Mouse (Mus musculus) kidney, adult 2 months (tissue): ENCODE measurements around the gene Olfr248. TPM values are rescaled to one million over a fixed set of nuclear protein-coding genes. Genes with fewer than 3 reads are reported as not detected.
"Not testable (repeated sequence)": the region's sequence is repeated elsewhere in the genome, so short reads cannot be mapped to it uniquely, and the experiment has no call there.

Experiments used
- DNase-seq: peaks from one replicate; pipeline ENCODE4 v3.0.0; 2021
- H3K27ac ChIP-seq: fragments of 200-500 bp; 2 replicates; pipeline ENCODE4 v1.5.1; 2012; ENCODE audit warnings: low read depth, low read length, control low read depth, inconsistent platforms; ENCODE audit not compliant: insufficient read depth
- H3K27me3 ChIP-seq: fragments of 200-500 bp; replicated peaks from 2 replicates; pipeline ENCODE4 v1.6.1; 2012; ENCODE audit warnings: mild to moderate bottlenecking, moderate library complexity, low read length, inconsistent platforms; ENCODE audit not compliant: control insufficient read depth, insufficient read depth
- H3K36me3 ChIP-seq: fragments of 200-500 bp; 2 replicates; pipeline ENCODE4 v1.6.1; 2012; ENCODE audit warnings: mild to moderate bottlenecking, moderate library complexity, low read length, inconsistent platforms; ENCODE audit not compliant: control insufficient read depth, insufficient read depth
- H3K4me1 ChIP-seq: fragments of 200-500 bp; 2 replicates; pipeline ENCODE4 v1.6.1; 2011; ENCODE audit warnings: low read length; ENCODE audit not compliant: control insufficient read depth, insufficient read depth
- H3K4me3 ChIP-seq: fragments of 200-500 bp; 2 replicates; pipeline ENCODE4 v1.5.1; 2011; ENCODE audit warnings: mild to moderate bottlenecking, low read depth, low read length, control low read depth; ENCODE audit not compliant: insufficient read depth
- CTCF ChIP-seq: fragments of 200-500 bp; conservative IDR thresholded peaks from 2 replicates; pipeline ENCODE4 v1.5.1; 2011; ENCODE audit warnings: low read depth, mild to moderate bottlenecking, control low read depth, low read length, moderate library complexity, mixed read lengths; ENCODE audit not compliant: insufficient read depth, insufficient read length
- POLR2A ChIP-seq: fragments of 200-500 bp; IDR thresholded peaks from one replicate; pipeline ENCODE4 v1.6.1; 2011; ENCODE audit warnings: low read depth, low read length, control low read depth
- WGBS: fragments of 180-500 bp; shearing (Covaris S2); methylation state at CpG from one replicate; pipeline ENCODE4 v1.1.7; 2018; 5-methylcytosine and 5-hydroxymethylcytosine counted together
- polyA plus RNA-seq: library from polyadenylated mRNA; depleted of rRNA; stranded (reverse); fragments of >200 nt; gene quantifications from 2 replicates; pipeline ENCODE4 v1.2.3, GENCODE M21; 2012; rRNA removed

The Olfr248 gene
- not detected in 2 replicates for polyA plus RNA-seq

DNA sequence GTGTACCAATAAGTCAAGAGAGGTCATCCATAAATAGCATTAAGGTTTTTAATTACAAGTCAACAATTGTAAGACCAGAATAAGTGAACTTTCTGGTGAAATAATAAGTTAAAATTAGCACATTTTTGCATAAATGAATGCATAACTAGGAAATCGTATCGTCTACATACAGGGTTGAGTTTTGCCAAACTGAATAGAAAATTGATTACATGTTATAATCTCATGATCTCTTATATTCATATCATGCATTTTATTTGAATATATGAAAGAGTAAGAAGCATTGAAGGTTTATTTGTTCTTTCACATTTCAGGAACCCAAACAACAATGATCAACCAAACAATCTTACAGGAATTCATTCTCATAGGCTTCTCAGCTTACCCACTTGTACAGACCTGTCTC is at the start of gene Olfr248:
Olfr248 (plus strand) TSS at position 301 of the 400 bp plus-strand sequence.
- no peaks in the 10 kb centered on the region for H3K4me1 ChIP-seq
- TF ChIP-seq CTCF (no peak), POLR2A (no peak)
- 90% methylated on average over 2 of the region's 2 CpGs for WGBS

DNA sequence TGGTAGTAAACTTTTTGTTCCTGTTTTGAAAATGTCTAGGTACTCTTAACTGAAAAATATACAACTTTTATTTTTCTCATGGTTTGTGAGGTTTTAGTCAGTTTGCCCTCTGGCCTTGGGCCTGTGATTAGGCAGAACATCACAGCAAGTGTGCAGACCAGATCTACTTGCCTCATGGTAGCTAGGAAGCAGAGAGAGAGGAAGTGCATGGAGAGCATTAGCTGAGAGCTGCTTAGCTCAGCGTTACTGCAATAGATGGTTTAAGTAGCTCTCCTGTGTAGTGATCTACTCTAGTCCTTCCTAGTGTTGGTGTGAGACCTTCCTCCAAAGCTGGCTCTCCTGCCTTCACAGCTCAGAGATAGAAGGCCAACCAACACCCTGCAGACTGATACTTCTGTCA is 37.2 kb upstream of the Olfr248 start:
- not testable (repeated sequence) for H3K27me3 ChIP-seq, H3K36me3 ChIP-seq, H3K4me1 ChIP-seq, H3K27ac ChIP-seq, DNase-seq, H3K4me3 ChIP-seq
- 70% methylated on average over 1 of the region's 1 CpGs for WGBS

More for the DNA sequence above, at the start of gene Olfr248:
- Histone ChIP-seq H3K36me3 (no peaks in the 10 kb centered on the region), H3K4me3 (no peak within 1 kb of the TSS), H3K27ac (no peak within 1 kb of the TSS), H3K27me3 (no peaks in the 10 kb centered on the region)
- no peak for DNase-seq

DNA sequence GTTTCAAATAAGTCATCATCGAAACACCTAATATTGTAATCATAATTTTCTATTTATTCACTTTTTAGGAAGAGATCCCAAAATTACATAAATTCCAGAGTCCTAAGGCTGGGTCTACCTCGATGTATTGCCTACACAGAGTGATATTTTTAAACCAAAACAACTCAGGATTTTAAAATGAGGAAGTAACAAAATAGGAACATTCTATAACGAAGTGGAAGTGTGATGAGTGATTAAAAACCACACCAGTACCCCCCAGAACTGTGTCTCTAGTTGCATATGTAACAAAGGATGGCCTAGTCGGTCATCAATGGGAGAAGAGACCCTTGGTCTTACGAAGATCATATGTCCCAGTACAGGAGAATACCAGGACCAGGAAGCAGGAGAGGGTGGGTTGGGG is 36.2 kb upstream of the Olfr248 start:
- Histone ChIP-seq H3K36me3 (no peaks in the 10 kb centered on the region), H3K4me1 (no peaks in the 10 kb centered on the region), H3K27me3 (no peaks in the 10 kb centered on the region), H3K27ac (no peak overlapping the region), H3K4me3 (no peak overlapping the region)
- TF ChIP-seq POLR2A: no peak
- no peak for TF ChIP-seq CTCF
- 65% methylated on average over 5 of the region's 5 CpGs for WGBS
- no peak for DNase-seq

DNA sequence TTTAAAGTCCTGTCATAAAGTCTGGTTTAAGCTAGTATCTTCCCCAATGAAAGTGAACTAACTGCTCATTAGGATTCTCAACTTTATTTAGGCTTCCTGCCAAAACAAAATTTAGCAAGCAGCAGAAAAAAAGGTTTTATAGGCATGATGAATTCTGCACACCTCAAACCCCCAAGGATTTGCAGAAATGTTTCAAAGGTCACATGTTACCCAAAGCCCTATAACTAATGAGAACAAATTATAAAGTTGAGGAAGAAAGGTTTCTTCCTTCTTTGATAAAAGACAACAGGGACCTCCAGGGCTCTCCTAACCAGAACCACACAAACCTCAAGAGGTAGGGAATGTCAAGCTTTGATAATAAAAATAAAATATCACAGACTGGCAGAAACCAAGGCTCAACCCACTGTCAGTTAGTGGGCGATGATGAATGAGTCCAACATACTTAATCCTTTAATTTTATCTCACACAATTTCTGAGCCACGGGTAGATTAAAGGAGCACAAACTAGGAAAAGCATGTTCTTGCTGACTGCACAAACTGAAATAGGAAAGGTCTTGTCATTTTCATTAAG is 25.9 kb upstream of the Olfr248 start, which contains the start of gene Olfr417:
Olfr417 (plus strand) TSS at position 241 of the 570 bp plus-strand sequence.
- Histone ChIP-seq H3K4me1 (no peaks in the 10 kb centered on the region), H3K27me3 (no peaks in the 10 kb centered on the region), H3K27ac (no peak within 1 kb of the TSS), H3K4me3 (no peak within 1 kb of the TSS), H3K36me3 (no peaks in the 10 kb centered on the region)
- no peak for DNase-seq
- TF ChIP-seq CTCF (no peak), POLR2A (no peak)
- 60% methylated on average over 2 of the region's 2 CpGs for WGBS

DNA sequence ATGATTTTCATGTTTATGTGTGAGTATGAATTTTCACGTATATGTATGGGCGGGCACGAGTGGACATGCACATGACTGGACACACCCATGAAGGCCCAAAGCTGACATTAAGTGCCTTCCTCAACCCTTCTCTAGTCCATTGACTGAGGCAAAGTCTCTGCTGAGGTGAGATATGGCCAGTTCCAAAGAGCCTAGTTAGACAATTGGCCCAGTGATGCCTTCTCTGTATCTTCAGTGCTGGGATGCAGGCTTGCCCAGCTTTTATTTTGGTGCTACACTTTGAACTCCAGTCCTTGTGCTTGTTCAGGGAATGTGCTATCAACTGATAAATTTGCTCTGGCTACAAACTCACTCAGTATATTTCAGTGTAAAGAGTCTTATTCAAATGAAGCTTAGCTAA is 17.0 kb upstream of the Olfr248 start:
- no peak for DNase-seq

DNA sequence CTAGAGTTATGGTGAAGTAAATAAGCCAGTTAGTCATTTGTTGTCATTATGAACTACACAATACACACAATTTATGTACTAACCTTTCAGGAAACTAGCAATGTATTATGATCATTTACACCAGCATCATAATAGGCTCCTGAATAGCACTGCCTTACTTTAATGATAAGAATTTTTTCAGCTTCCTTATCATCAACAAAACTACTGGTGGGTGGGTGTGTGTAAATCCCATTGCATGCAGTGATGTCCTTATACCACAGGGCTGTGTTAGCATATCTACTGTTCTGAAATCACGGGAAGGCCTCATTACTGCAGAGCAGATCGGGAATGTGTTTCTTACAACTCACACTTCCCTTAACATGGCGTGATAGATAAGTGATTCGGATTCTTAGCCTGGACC is 32.1 kb downstream of the Olfr248 start:
- no peak overlapping the region for H3K4me3 ChIP-seq
- TF ChIP-seq CTCF: no peak
- TF ChIP-seq POLR2A: no peak
- no peaks in the 10 kb centered on the region for H3K27me3 ChIP-seq
- H3K36me3 ChIP-seq: no peaks in the 10 kb centered on the region
- H3K27ac ChIP-seq: no peak overlapping the region
- no peak for DNase-seq
- 93% methylated on average over 4 of the region's 4 CpGs for WGBS
- no peaks in the 10 kb centered on the region for H3K4me1 ChIP-seq

More for the DNA sequence above, 17.0 kb upstream of the Olfr248 start:
- H3K27me3 ChIP-seq: no peaks in the 10 kb centered on the region
- H3K27ac ChIP-seq: no peak overlapping the region
- 93% methylated on average over 3 of the region's 3 CpGs for WGBS
- H3K4me1 ChIP-seq: no peaks in the 10 kb centered on the region
- H3K4me3 ChIP-seq: no peak overlapping the region
- no peaks in the 10 kb centered on the region for H3K36me3 ChIP-seq
- TF ChIP-seq POLR2A: no peak
- TF ChIP-seq CTCF: no peak

DNA sequence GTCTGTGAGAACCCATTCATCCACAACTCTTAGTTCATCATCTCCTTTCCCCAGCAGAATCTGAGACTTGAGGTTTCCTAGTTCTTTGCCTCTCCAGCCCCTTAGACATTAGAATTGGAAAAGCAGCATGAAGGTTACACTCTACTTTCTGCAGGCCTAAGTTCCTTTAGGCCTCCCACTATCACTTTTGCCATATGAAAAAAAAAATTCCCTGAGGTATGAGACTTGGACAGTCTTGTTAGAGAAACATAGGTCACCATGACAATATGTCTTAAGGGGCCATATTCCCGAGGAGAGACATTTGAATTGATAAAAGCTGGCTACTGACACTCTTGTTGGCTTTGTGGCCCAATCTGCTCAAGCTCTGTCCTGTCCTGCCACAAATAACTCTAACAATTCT is 32.9 kb downstream of the Olfr248 start, which contains the start of gene Olfr414:
Olfr414 (plus strand) TSS at position 301 of the 400 bp plus-strand sequence.
- Histone ChIP-seq H3K36me3 (no peaks in the 10 kb centered on the region), H3K27me3 (no peaks in the 10 kb centered on the region), H3K27ac (no peak within 1 kb of the TSS), H3K4me3 (no peak within 1 kb of the TSS), H3K4me1 (no peaks in the 10 kb centered on the region)
- 59% methylated on average over 1 of the region's 1 CpGs for WGBS
- DNase-seq: no peak
- TF ChIP-seq POLR2A (no peak), CTCF (no peak)
